Mouse (Mus musculus) olfactory bulb, adult 2 months (tissue): ENCODE results near the gene Adgrl3.
"Not testable (repeated sequence)": the region's sequence is repeated elsewhere in the genome, so short reads cannot be mapped to it uniquely, and the experiment has no call there.

Source experiments
- CTCF ChIP-seq: fragments of 200-500 bp; IDR thresholded peaks from 2 replicates; pipeline ENCODE4 v1.5.1; 2012; ENCODE audit warnings: low read depth, mild to moderate bottlenecking, low read length, moderate library complexity; ENCODE audit not compliant: insufficient read depth
- POLR2A ChIP-seq: fragments of 200-500 bp; IDR thresholded peaks from 2 replicates; pipeline ENCODE4 v1.6.1; 2012; ENCODE audit warnings: mild to moderate bottlenecking, low read depth, low read length, moderate library complexity; ENCODE audit not compliant: insufficient read depth

DNA sequence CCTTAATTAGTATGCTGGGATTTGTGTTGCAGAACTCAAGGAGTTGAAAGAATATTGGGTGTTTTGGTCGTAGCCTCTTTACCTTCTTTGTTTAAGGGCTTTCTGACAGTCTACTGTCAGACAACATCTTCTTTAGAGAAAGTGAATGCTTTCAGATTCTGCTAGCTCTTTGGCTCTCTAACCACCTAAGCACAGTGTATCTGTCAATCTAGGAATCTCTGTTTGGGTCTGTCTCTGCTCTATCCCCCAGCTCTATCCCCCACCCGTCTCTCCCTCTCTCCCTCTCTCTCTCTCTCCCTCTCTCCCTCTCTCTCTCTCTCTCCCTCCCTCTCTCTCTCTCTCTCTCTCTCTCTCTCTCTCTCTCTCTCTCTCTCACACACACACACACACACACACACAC, 535.2 kb downstream of the Adgrl3 start:
- TF ChIP-seq POLR2A, CTCF: not testable (repeated sequence)
